Mouse (Mus musculus): ENCODE results near the gene Arsb.

DNA sequence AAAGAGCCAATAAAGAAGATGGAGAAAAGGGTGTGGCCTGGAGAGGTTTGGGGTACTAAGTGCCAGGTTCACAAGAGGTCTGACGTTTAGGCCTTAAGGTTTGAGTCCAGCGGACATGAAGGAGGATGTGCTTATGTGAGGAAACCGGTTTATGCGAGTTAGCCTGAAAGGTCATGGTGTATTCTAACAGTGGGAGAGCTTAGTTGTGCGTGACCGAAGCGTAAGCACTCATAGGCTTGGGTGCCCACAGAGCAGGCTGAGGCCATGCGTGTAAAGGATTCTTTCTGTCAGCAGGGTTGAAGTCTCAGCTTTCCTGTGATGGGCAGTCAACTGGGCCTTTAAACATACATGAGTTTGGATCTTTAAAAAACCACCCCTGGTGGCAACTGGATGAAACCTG lies 82.9 kb downstream of the Arsb start:
- TF ChIP-seq CTCF (IDR thresholded peaks at IDR 0.05; ENCODE audit: control insufficient read depth, insufficient read depth, insufficient read length) = no peak
- TF ChIP-seq MAX (IDR thresholded peaks at IDR 0.05) = no peak
